Mouse (Mus musculus) left cerebral cortex, postnatal 10 days (tissue): Measurements from ENCODE around the gene Hapln4. TPM values are rescaled to one million over a fixed set of nuclear protein-coding genes. Genes with fewer than 3 reads are reported as not detected.

Source experiments
- DNase-seq, 2 experiments: peaks; one replicate each; pipeline ENCODE4 v3.0.0; 2021 to 2022; ENCODE audit warnings: low spot score in 2 of 2, mixed read lengths in 1 of 2; ENCODE audit errors: extremely low spot score in 1 of 2
- intact Hi-C: fragments of 180-260 bp; cut with DNase I; formaldehyde crosslinking; loops from one replicate; pipeline ENCODE4 v1.15.1; 2025
- total RNA-seq, 2 experiments: library from RNA; stranded (reverse); gene quantifications; 2 replicates each; pipeline ENCODE4 v1.2.3; 2021

Gene Hapln4
- total RNA-seq, 2 experiments from 2014 or later = 3.0 to 6.5 TPM

- peak in 1 of 2 experiments; percentile 26 for DNase-seq
- intact Hi-C loops = loop anchor here (5.0 kb wide), 1 partner anchor 78 kb away; no protein-coding TSS in a partner anchor
Measured at GRCm38 (mm10) chr8:70089296-70089960, 6.2 kb downstream of the Hapln4 start.

GRCm38 (mm10) chr8:70092786-70093185 is 9.5 kb downstream of the Hapln4 start:
- intact Hi-C loops = no loop called here
- DNase-seq = no peak

GRCm38 (mm10) chr8:70099276-70099675 is 16.0 kb downstream of the Hapln4 start:
- peak in 1 of 2 experiments; percentile 28 for DNase-seq
- intact Hi-C loops = no loop called here

GRCm38 (mm10) chr8:70100241-70100640 is 17.0 kb downstream of the Hapln4 start:
- DNase-seq = peak in 1 of 2 experiments; percentile 28
- intact Hi-C loops = no loop called here

GRCm38 (mm10) chr8:70104506-70104905 is 21.2 kb downstream of the Hapln4 start:
- intact Hi-C loops = no loop called here
- peak in 1 of 2 experiments; percentile 52 for DNase-seq

- intact Hi-C loops = no loop called here
- DNase-seq = no peak
Measured at GRCm38 (mm10) chr8:70104922-70105321, 21.7 kb downstream of the Hapln4 start.

GRCm38 (mm10) chr8:70110451-70110850 is 27.2 kb downstream of the Hapln4 start:
- intact Hi-C loops = no loop called here

GRCm38 (mm10) chr8:70111192-70111795 is 28.0 kb downstream of the Hapln4 start:
- intact Hi-C loops = no loop called here
- DNase-seq = no peak

More at GRCm38 (mm10) chr8:70110451-70110850, 27.2 kb downstream of the Hapln4 start:
- DNase-seq = no peak

GRCm38 (mm10) chr8:70112401-70113016 is 29.3 kb downstream of the Hapln4 start:
- intact Hi-C loops = no loop called here
- peak in 1 of 2 experiments; percentile 32 for DNase-seq

GRCm38 (mm10) chr8:70114488-70114887 is 31.2 kb downstream of the Hapln4 start:
- DNase-seq = no peak
- intact Hi-C loops = no loop called here

GRCm38 (mm10) chr8:70114892-70115291 is 31.6 kb downstream of the Hapln4 start:
- intact Hi-C loops = no loop called here
- no peak for DNase-seq

GRCm38 (mm10) chr8:70117611-70118010 is 34.4 kb downstream of the Hapln4 start:
- no peak for DNase-seq
- intact Hi-C loops = no loop called here

- intact Hi-C loops = no loop called here
- DNase-seq = peak; percentile 73 to 81
Measured at GRCm38 (mm10) chr8:70118726-70119700, 35.8 kb downstream of the Hapln4 start.

- intact Hi-C loops = no loop called here
Measured at GRCm38 (mm10) chr8:70120667-70121066, 37.4 kb downstream of the Hapln4 start, which contains the start of gene Ncan. TSS of gene Ncan (minus strand) at chr8:70120873.

GRCm38 (mm10) chr8:70122863-70123262 is 39.6 kb downstream of the Hapln4 start:
- DNase-seq = no peak
- intact Hi-C loops = no loop called here

More at GRCm38 (mm10) chr8:70120667-70121066, 37.4 kb downstream of the Hapln4 start, which contains the start of gene Ncan:
- peak; percentile 92 for DNase-seq

- no peak for DNase-seq
- intact Hi-C loops = no loop called here
Measured at GRCm38 (mm10) chr8:70124992-70125391, 41.7 kb downstream of the Hapln4 start.

- peak; percentile 69 to 77 for DNase-seq
- intact Hi-C loops = no loop called here
Measured at GRCm38 (mm10) chr8:70128435-70128834, 45.2 kb downstream of the Hapln4 start.

- intact Hi-C loops = no loop called here
- peak; percentile 76 to 84 for DNase-seq
Measured at GRCm38 (mm10) chr8:70129309-70129952, 46.2 kb downstream of the Hapln4 start.
